Mouse (Mus musculus): Measurements from ENCODE around the gene Insl6. TPM values are rescaled to one million over a fixed set of nuclear protein-coding genes. Genes with fewer than 3 reads are reported as not detected.

The Insl6 gene
- total and polyA plus RNA-seq, 3 experiments: 2.2 to 9.9 TPM; not detected in 1

DNA sequence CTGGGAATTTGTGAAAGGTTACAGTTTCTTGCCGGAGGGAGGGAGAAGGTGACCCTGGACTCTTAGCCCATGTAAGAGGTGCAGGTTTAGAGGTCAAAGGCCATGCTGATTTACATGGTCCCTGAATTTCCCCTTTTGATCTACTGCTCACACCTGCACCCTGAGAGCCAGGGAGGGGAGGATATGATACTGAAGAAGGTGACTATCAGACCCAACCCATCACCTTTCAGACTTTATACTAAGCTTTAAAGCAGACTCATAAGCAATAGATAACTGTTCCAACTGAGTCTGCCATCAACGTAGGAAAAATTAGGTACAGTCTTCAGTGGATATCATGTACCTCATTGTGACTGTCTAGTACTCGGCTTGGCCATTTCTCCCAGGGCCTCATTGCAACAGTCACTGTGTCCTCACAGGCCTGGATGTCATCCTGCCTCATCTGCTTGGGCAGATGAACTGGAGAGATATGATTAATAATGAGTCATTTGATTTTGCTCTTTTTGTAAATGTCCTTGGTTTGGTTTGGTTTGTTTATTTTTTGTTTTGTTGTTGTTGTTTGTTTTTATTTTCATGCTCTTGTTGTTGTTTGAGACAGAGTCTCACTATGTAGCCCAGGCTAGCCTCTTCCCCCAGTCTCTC is 43.6 kb upstream of the Insl6 start:
- peaks cover 28 to 45% of the 10 kb centered on the region in 2 experiments for H3K4me1 ChIP-seq (ENCODE audit: control insufficient read depth in 1 of 2, insufficient read depth in 2 of 2, low read length in 2 of 2)

DNA sequence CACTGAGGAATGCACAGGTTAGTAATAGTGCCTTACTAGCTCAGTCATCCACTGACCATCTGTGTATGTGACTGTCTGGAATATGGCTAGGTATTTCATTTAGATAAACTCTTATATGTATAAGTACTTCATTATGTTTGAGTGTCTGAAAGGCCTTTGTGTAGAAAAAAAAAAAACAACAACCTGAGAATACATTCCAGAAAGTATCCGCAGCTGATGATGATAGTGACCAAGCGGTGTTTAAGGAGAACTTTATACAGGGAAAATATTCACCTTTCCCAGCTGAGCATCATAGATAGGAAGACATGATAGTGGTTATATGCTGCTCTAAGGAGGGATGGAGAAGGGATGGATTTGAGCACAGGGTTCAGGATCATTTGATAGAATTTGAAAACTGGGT is 42.9 kb upstream of the Insl6 start:
- TF ChIP-seq ZMIZ1 (IDR thresholded peaks at IDR 0.05; ENCODE audit: low read depth, low read length) (no peak), EP300 (IDR thresholded peaks at IDR 0.05; ENCODE audit: low read depth in 1 of 2, low read length in 2 of 2) (no peak), ZNF384 (IDR thresholded peaks at IDR 0.05; ENCODE audit: low read depth, low read length) (no peak), GABPA (IDR thresholded peaks at IDR 0.05; ENCODE audit: low read depth, low read length) (no peak), TCF12 (IDR thresholded peaks at IDR 0.05; ENCODE audit: low read depth, low read length) (no peak), MAFK (IDR thresholded peaks at IDR 0.05; ENCODE audit: borderline replicate concordance, low read depth, low read length) (no peak), NRF1 (IDR thresholded peaks at IDR 0.05; ENCODE audit: insufficient read depth, low read depth, low read length, poor library complexity, severe bottlenecking) (no peak), MYC (IDR thresholded peaks at IDR 0.05; ENCODE audit: low read depth, low read length) (no peak), GATA1 (IDR thresholded peaks at IDR 0.05; ENCODE audit: low read depth, low read length) (no peak; the same call in 1 of the 2 replicates), UBTF (IDR thresholded peaks at IDR 0.05; ENCODE audit: borderline replicate concordance, insufficient read depth, low read depth, low read length) (no peak), MEF2A (IDR thresholded peaks at IDR 0.05; ENCODE audit: extremely low read depth, insufficient replicate concordance, low read depth, low read length, poor library complexity, severe bottlenecking) (no peak), ZC3H11A (IDR thresholded peaks at IDR 0.05; ENCODE audit: low read depth, low read length) (no peak), SIN3A (IDR thresholded peaks at IDR 0.05; ENCODE audit: low read length) (no peak)
- H3K27me3 ChIP-seq (ENCODE audit: control insufficient read depth in 1 of 2, insufficient read depth in 2 of 2, low read length in 2 of 2): no peaks in the 10 kb centered on the region
- H3K4me1 ChIP-seq (ENCODE audit: control insufficient read depth in 1 of 2, insufficient read depth in 2 of 2, low read length in 2 of 2): peaks cover 26 to 40% of the 10 kb centered on the region in 2 experiments
- H3K36me3 ChIP-seq (ENCODE audit: control insufficient read depth in 1 of 2, insufficient read depth in 2 of 2, low read length in 2 of 2): peaks cover 0 to 54% of the 10 kb centered on the region in 2 experiments; a peak in 2 of 4 replicates
- peak; percentile 48 for DNase-seq (ENCODE audit: low read depth, low spot score)
- H3K27ac ChIP-seq (ENCODE audit: control insufficient read depth, low read depth, low read length): no peak overlapping the region
- peak overlapping the region in 1 of 2 experiments; percentile 85; a peak in 2 of 4 replicates for H3K4me3 ChIP-seq (ENCODE audit: control insufficient read depth in 1 of 2, insufficient read depth in 1 of 2, low read depth in 2 of 2, low read length in 2 of 2)
- peaks cover 9% of the 10 kb centered on the region for H3K79me2 ChIP-seq (ENCODE audit: control insufficient read depth, insufficient read depth, low read length, poor library complexity)
- no peak overlapping the region for H3K9ac ChIP-seq (ENCODE audit: control insufficient read depth, low read depth, low read length, poor library complexity, severe bottlenecking)
- no peaks in the 10 kb centered on the region for H3K9me3 ChIP-seq (replicated peaks; ENCODE audit: insufficient read depth, low read length)

More for the DNA sequence above, 43.6 kb upstream of the Insl6 start:
- Histone ChIP-seq H3K4me3 (ENCODE audit: control insufficient read depth in 1 of 2, insufficient read depth in 1 of 2, low read depth in 2 of 2, low read length in 2 of 2) (no peak overlapping the region), H3K27me3 (ENCODE audit: control insufficient read depth in 1 of 2, insufficient read depth in 2 of 2, low read length in 2 of 2) (no peaks in the 10 kb centered on the region), H3K9ac (ENCODE audit: control insufficient read depth, low read depth, low read length, poor library complexity, severe bottlenecking) (no peak overlapping the region), H3K27ac (ENCODE audit: control insufficient read depth, low read depth, low read length) (peak overlapping the region; percentile 8), H3K36me3 (ENCODE audit: control insufficient read depth in 1 of 2, insufficient read depth in 2 of 2, low read length in 2 of 2) (peaks cover under 1 to 58% of the 10 kb centered on the region in 2 experiments; a peak in 3 of 4 replicates), H3K79me2 (ENCODE audit: control insufficient read depth, insufficient read depth, low read length, poor library complexity) (peaks cover 11% of the 10 kb centered on the region), H3K9me3 (replicated peaks; ENCODE audit: insufficient read depth, low read length) (no peaks in the 10 kb centered on the region)
- DNase-seq (ENCODE audit: low read depth, low spot score): peak; percentile 73
- TF ChIP-seq EP300 (IDR thresholded peaks at IDR 0.05; ENCODE audit: low read depth in 1 of 2, low read length in 2 of 2) (no peak), TAL1 (IDR thresholded peaks at IDR 0.05; ENCODE audit: low read length) (peak; percentile 56), GATA1 (IDR thresholded peaks at IDR 0.05; ENCODE audit: low read depth, low read length) (peak; percentile 82)
